Mouse (Mus musculus): ENCODE data around the gene Gpd2.

DNA sequence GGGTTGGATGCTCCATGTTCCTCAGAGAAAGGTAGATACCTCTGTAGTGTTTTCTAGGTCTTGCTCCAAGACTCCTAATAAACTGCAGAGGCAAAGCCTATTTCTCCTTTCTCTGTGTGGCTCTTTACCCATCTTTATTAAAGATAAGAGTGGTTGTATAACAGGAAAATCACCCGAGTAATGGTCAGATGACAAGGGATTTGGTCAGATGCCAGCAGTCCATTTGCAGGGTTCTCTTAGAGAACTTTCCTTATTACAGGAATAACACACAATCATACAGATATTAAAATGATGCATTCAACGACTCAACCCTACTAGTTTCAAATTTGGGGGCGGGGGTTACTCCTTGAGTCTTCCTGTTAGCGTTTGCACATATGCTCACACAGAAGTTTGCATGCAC is 16.8 kb downstream of the Gpd2 start:
- TF ChIP-seq CTCF (conservative IDR thresholded peaks at IDR 0.05; ENCODE audit: low read length): no peak
- no peak for TF ChIP-seq NANOG (IDR thresholded peaks at IDR 0.05; ENCODE audit: borderline replicate concordance, low read length)

Measured in E14TG2a.4 (cell line).